Mouse (Mus musculus) kidney, embryonic 14.5 days (tissue): Measurements from ENCODE around the gene Zfp979. TPM values are rescaled to one million over a fixed set of nuclear protein-coding genes. Genes with fewer than 3 reads are reported as not detected.
"Not testable (repeated sequence)": the region's sequence is repeated elsewhere in the genome, so short reads cannot be mapped to it uniquely, and the experiment has no call there.

Experiments
- ATAC-seq: fragments of 200-750 bp; cut with Nextera tagmentation; 2 replicates; pipeline ENCODE4 v1.8.0; 2017; ENCODE audit warnings: moderate number of reproducible peaks, mild to moderate bottlenecking, moderate TSS enrichment, moderate library complexity; ENCODE audit not compliant: low FRiP score, low TSS enrichment
- H3K27ac ChIP-seq: fragments of 300-500 bp; sonication (generic); 2 replicates; pipeline ENCODE4 v1.5.1; 2014; ENCODE audit warnings: low read depth, mild to moderate bottlenecking, low read length, moderate library complexity, mixed read lengths
- H3K27me3 ChIP-seq: fragments of 300-500 bp; sonication (generic); 2 replicates; pipeline ENCODE4 v1.6.1; 2014; ENCODE audit warnings: mild to moderate bottlenecking, low read length; ENCODE audit not compliant: control insufficient read depth, insufficient read depth
- H3K36me3 ChIP-seq: fragments of 300-500 bp; sonication (generic); 2 replicates; pipeline ENCODE4 v1.6.1; 2014; ENCODE audit warnings: low read length, mixed read lengths; ENCODE audit not compliant: control insufficient read depth, insufficient read depth
- H3K4me1 ChIP-seq: fragments of 300-500 bp; sonication (generic); 2 replicates; pipeline ENCODE4 v1.6.1; 2014; ENCODE audit warnings: low read length, mixed read lengths; ENCODE audit not compliant: control insufficient read depth, insufficient read depth
- H3K4me2 ChIP-seq: fragments of 300-500 bp; sonication (generic); replicated peaks from 2 replicates; pipeline ENCODE4 v1.6.1; 2014; ENCODE audit warnings: low read depth, mild to moderate bottlenecking, low read length
- H3K4me3 ChIP-seq: fragments of 300-500 bp; sonication (generic); 2 replicates; pipeline ENCODE4 v1.5.1; 2014; ENCODE audit warnings: mild to moderate bottlenecking, low read length
- H3K9ac ChIP-seq: fragments of 300-500 bp; sonication (generic); 2 replicates; pipeline ENCODE4 v1.6.1; 2014; ENCODE audit warnings: low read depth, mild to moderate bottlenecking, low read length, moderate library complexity
- H3K9me3 ChIP-seq: fragments of 300-500 bp; sonication (generic); 2 replicates; pipeline ENCODE4 v1.6.1; 2016; ENCODE audit warnings: low read length; ENCODE audit not compliant: control insufficient read depth
- WGBS: fragments of 180-500 bp; shearing (Covaris S2); extraction: QIAGEN DNeasy Blood & Tissue Kit; methylation state at CpG from one replicate; pipeline ENCODE4 v1.1.7; 2014; 5-methylcytosine and 5-hydroxymethylcytosine counted together
- polyA plus RNA-seq: library from polyadenylated mRNA; unstranded; fragments of >200 nt; fragmentation: Nextera tagmentation; extraction: Ambion mirVana; gene quantifications from 2 replicates; pipeline ENCODE4 v1.2.1, GENCODE M21; 2014

The Zfp979 gene
- polyA plus RNA-seq, 1 experiment from 2014 or later = 5.4 TPM

DNA sequence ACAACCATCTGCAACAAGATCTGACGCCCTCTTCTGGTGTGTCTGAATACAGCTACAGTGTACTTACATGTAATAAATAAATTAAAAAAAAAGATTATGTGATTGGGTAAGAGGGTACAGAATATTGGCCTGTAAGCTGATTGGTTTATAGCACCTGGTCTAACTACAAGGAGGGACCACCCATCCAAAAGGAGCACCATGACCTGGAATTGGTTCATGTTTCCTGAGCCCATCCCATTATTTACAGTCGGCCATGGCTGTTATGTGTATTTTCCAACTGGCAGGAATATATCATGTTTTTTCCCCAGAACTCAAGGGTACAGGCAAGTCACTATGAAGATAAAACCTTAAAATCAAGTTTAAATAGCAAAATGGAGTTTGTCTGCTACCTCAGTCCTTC lies 43.5 kb downstream of the Zfp979 start:
- 0 out of 2 replicates have a peak, but pooled peaks cover 6% of the 10 kb centered on the region for H3K9me3 ChIP-seq
- no peak overlapping the region for H3K4me2 ChIP-seq
- no peaks in the 10 kb centered on the region for H3K4me1 ChIP-seq
- H3K4me3 ChIP-seq = no peak overlapping the region
- no peaks in the 10 kb centered on the region for H3K36me3 ChIP-seq
- no peaks in the 10 kb centered on the region for H3K27me3 ChIP-seq
- 58% methylated on average over 2 of the region's 2 CpGs for WGBS
- H3K9ac ChIP-seq = no peak overlapping the region
- no peak overlapping the region for H3K27ac ChIP-seq
- ATAC-seq = peak; percentile 43; the same call in 1 of the 2 replicates

DNA sequence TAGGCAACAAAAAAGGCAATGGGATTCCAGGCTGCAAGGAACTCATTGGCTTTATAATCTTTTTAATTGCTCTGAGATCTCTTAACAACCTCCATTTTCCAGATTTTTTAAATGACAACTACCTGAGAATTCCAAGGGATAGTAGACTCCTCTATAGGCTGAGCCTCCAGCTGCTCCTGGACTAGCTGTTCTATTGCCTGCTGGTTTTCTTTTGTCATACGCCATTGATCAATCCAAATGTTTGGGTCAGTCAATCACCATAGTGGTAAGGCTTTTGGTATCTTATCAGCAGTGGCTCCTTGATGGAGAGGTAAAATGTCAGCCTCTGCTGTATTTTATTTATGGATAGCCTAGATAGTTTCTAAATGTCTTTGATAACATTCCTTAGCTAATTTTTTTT lies 44.6 kb downstream of the Zfp979 start:
- H3K4me2 ChIP-seq = no peak overlapping the region
- 0 out of 2 replicates have a peak, but pooled peaks cover 6% of the 10 kb centered on the region for H3K9me3 ChIP-seq

DNA sequence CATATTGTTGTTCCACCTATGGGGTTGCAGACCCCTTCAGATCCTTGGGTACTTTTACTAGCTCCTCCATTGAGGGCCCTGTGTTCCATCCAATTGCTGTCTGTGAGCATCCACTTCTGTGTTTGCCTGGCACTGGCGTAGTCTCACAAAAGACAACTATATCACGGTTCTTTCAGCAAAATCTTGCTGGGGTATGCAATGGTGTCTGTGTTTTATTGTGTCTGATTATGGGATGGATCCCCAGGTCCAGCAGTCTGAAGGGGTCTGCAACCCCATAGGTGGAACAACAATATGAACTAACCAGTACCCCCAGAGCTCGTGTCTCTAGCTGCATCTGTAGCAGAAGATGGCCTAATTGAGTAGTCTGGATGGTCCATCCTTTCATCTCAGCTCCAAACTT lies 47.7 kb downstream of the Zfp979 start:
- not testable (repeated sequence) for H3K9me3 ChIP-seq, H3K9ac ChIP-seq, H3K4me3 ChIP-seq, H3K36me3 ChIP-seq, H3K4me1 ChIP-seq, H3K27ac ChIP-seq, H3K4me2 ChIP-seq, ATAC-seq, H3K27me3 ChIP-seq
- WGBS = 87% methylated on average over 3 of the region's 3 CpGs

More for the DNA sequence above, 44.6 kb downstream of the Zfp979 start:
- 58% methylated on average over 1 of the region's 1 CpGs for WGBS
- H3K36me3 ChIP-seq = no peaks in the 10 kb centered on the region
- no peak overlapping the region for H3K4me3 ChIP-seq
- no peak overlapping the region for H3K27ac ChIP-seq
- ATAC-seq = no peak
- H3K27me3 ChIP-seq = no peaks in the 10 kb centered on the region
- H3K9ac ChIP-seq = no peak overlapping the region
- no peaks in the 10 kb centered on the region for H3K4me1 ChIP-seq

DNA sequence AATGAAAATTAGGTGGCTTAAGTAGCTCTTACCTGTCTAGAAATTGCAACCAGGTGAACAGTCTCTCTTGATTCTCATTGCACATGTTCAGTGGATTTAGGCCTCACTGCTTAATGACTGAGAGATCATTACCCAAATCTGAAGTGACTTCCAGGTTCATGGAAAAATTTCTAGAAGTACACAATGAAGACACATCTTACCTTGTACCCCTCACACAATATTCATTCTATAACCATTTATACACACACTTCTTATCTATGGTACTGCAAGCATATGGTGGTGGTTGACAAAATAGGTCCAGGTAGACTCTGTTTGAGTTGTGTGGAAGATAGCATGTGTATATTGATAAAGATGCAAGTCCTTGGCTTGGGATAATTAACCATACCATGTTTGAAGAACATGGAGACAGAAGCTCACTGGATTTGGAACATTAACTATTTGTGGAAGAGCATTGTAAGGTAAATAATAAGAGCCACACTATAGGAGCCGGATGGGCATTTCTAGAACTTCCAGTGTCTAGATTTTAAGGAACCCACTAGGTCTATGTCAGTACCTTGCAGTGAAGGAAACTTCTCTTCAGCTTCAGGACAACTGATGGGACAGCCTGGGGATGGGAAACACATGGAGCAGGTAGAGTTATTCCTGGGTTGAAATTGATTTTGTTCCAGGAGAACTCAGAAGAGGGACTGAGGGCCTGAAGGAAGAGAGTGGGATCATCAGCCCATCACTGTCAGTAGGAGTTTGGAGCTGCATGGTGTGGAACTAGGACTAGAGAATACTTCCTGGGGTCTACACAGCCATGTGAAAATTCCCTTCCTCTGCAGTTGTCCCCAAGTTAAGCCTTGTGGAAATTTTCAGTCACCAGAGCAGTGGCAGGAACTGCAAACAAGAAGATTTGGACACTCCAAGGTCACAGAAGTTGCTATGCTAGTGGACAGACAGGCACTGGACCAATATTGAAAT lies 55.5 kb downstream of the Zfp979 start:
- no peak for ATAC-seq
- 60% methylated on average over 1 of the region's 1 CpGs for WGBS
- Histone ChIP-seq H3K4me2 (no peak overlapping the region), H3K36me3 (no peaks in the 10 kb centered on the region), H3K9me3 (peaks cover 22% of the 10 kb centered on the region), H3K4me1 (no peaks in the 10 kb centered on the region), H3K9ac (no peak overlapping the region), H3K4me3 (no peak overlapping the region), H3K27ac (no peak overlapping the region), H3K27me3 (no peaks in the 10 kb centered on the region)

GRCm38 (mm10) chr4:147579371-147579770 lies 62.9 kb downstream of the Zfp979 start:
- WGBS = 90% methylated on average over 4 of the region's 4 CpGs
- not testable (repeated sequence) for ATAC-seq, H3K4me1 ChIP-seq

GRCm38 (mm10) chr4:147571156-147571555 lies 71.2 kb downstream of the Zfp979 start:
- not testable (repeated sequence) for H3K9ac ChIP-seq, H3K9me3 ChIP-seq, H3K27ac ChIP-seq, H3K27me3 ChIP-seq, H3K4me1 ChIP-seq, H3K4me2 ChIP-seq, H3K36me3 ChIP-seq, H3K4me3 ChIP-seq, ATAC-seq
- 86% methylated on average over 8 of the region's 8 CpGs for WGBS

More at GRCm38 (mm10) chr4:147579371-147579770, 62.9 kb downstream of the Zfp979 start:
- H3K9ac ChIP-seq, H3K27me3 ChIP-seq, H3K4me2 ChIP-seq, H3K4me3 ChIP-seq, H3K36me3 ChIP-seq, H3K27ac ChIP-seq: not testable (repeated sequence)
- peaks cover 13% of the 10 kb centered on the region; the same call in 1 of the 2 replicates for H3K9me3 ChIP-seq

GRCm38 (mm10) chr4:147565426-147566220 lies 76.7 kb downstream of the Zfp979 start:
- H3K9me3 ChIP-seq = no peaks in the 10 kb centered on the region; the same call in 1 of the 2 replicates
- H3K27me3 ChIP-seq = no peaks in the 10 kb centered on the region
- 68% methylated on average over 6 of the region's 6 CpGs for WGBS
- ATAC-seq = no peak
- no peaks in the 10 kb centered on the region for H3K36me3 ChIP-seq
- no peak overlapping the region for H3K4me3 ChIP-seq
- H3K4me1 ChIP-seq = no peaks in the 10 kb centered on the region
- no peak overlapping the region for H3K4me2 ChIP-seq
- no peak overlapping the region for H3K9ac ChIP-seq
- H3K27ac ChIP-seq = no peak overlapping the region
